Mouse (Mus musculus) telencephalon, adult 2 months (tissue): ENCODE measurements around the gene Gm10382.
"Not testable (repeated sequence)": the region's sequence is repeated elsewhere in the genome, so short reads cannot be mapped to it uniquely, and the experiment has no call there.

Experiments
- DNase-seq: peaks from one replicate; pipeline ENCODE4 v3.0.0-alpha.2; 2011; ENCODE audit warnings: low read depth, low spot score

Gm10382 gene

DNA sequence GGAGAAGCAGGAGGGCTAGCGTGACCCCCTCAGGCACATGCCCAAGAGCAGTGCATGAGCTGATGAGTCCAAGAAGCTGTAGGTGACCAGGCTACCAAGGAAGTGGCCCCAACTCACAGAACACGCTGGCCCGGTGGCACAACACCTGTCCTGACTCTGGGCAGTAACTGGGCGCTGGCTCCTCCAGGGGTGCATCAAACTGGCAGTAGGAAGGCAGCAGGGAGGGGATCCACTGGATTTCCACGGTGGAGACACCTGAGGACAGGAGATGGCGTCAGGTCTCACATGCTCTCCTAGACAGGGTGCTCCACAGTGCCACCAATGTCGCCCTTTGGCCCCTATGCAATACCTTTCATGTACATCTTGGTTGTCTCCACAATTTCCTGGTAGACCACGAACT is 27.1 kb downstream of the Gm10382 start:
- no peak for DNase-seq

DNA sequence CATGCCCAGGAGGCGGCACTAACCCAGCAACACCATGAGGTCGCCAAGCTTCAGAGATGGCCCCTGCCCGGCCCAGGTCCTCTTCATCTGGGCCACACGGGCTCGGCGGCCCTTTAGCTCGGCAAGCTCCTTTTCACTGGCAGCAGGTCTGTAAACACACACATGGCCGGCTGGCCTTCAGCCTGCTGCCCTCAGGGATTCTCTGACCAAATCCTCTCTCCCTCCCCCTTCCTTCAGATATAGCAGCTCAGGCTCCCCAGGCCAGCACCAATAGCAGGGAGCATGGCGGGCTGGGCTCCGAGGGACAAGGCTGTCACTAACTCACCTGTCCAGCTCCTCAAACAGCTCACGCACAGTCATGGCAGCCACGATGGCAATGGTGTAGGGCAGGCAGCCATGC is 29.5 kb downstream of the Gm10382 start:
- no peak for DNase-seq

DNA sequence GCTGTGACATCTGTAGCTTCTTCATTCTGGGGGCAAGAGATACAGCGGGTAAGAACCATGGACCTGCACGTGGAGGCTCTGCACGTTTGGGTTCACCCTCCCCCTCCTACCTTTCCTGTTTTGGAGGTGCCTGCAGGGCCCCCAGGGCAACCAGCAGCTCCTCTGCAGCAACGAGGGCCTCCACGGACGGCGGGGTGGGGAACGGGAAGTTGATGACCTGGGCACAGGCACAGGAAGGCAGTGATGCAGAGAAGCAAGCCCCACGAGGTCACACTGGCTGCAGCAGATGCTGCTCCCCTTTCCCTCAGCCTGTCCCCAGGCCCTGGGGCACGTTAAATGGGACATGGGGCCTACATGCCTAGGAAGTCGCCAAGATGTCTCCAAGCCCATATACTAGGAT is 30.0 kb downstream of the Gm10382 start:
- DNase-seq: no peak

DNA sequence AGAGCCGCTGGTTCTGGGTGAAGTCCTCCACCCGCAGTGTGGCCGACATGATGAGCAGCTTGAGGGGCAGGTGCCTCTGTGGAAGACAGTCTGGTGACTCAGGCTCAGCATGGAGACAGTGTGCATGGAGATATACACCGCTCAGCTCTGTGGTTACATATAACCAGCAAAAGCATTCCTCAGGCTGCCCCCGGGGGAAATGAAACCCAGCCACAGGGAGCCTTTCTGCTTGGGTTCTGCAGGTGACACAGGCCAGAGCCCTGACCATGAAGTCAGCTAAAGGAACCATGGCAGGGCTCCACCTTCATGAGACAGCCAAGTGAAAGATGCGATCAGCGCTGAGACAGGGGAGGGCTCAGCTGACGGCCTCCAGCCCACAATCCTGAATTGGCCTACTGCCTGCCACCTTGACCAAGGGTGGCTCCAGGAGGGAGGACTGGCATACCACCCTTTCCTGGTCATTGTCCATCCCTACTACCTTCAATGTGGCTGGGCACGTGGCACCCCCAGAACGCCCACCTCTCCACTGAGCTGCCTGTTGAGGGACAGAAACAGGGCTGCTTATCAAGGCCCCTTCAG is 36.7 kb downstream of the Gm10382 start:
- no peak for DNase-seq

DNA sequence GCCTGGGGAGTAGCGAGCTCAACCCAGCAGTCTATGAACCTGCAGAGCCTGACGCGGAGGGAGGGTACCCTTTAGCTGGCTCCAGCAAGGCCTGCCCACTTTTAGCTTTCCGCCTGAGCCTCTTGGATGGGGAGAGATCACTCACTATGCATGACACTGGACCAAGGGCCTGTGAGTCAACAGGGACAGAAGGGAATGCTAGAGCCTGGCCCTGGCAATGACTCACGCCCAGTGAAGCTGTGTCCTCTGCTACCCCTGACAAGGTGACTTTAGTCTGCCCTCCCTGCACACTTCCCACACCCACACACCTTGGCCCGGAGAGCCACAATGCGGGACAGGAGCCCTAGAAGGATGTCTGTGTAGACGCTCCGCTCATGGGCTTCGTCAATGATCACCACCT is 37.2 kb downstream of the Gm10382 start:
- no peak for DNase-seq

DNA sequence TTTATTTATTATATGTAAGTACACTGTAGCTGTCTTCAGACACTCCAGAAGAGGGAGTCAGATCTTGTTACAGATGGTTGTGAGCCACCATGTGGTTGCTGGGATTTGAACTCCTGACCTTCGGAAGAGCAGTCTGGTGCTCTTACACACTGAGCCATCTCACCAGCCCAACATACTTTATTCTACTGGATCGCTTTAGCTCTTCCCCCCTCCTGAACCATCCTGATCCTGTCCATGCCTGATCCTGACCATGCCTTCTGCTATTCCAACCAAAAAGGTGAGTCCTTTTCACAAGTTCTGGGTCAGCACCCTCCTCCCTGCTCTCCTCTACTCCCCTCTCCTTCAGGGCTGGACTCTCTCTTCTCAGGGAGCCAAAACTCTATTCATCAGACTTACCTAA is 43.2 kb downstream of the Gm10382 start:
- not testable (repeated sequence) for DNase-seq

DNA sequence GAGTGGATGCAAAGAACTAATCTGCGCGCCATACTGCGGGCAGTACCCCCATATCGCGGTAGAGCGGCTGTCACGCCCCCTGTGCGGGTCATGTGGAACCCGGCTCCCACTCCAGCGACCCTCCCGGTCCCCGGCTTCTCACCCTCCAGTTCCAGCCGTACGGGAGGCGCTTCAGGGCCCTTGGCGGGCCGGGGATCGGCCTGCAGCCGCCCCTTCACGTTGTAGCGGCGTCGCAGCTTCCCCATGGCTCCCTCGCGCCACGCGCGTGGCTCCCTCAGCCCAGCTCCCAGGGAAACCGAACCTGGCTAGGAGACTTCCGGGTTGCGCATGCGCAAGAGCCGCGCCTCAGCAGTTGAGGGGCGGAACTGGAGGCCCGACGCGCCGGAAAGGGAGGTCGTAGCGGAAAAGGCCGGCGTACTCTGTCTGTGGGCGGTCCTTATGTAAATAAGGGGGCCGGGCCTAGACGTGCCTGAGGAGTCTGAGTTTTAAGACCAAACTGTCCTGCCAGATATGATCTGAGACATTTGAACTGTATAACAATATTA is 44.7 kb downstream of the Gm10382 start, which contains the start of gene Dhx37:
Dhx37 (minus strand) TSS at position 329 of the 545 bp plus-strand sequence.
- peak; percentile 93 for DNase-seq

DNA sequence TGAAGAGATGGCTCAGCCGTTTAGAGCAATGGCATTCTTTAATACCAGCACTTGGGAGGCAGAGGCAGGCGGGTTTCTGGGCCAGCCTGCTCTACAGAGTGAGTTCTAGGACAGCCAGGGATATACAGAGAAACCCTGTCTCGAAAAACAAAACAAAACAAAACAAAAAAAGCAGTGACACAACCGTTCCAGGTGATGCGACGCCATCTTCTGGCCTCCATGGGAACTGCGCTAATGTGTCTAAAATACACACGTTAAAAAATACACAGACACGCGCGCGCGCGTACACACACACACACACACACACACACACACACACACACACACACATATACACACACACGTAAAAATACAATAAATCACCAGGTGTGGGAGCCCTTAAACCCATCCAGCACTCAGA is 45.2 kb downstream of the Gm10382 start:
- not testable (repeated sequence) for DNase-seq
